In the genomic region with DNA sequence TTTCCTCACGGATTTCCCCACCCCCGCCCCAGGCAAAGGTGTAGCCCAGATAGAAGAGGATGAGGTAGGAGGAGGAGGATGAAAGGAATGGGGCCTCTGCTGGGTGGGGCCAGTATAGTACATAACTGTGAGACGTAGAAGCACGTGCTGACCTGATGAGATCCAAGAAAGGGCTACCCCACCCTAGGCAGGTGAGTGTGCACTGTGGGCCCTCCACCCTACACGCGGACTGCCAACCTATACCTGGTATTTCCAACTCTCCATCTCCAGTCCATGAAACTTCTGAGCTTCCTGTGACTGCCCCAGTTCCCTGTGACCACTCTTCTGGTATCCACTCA, we compare ENCODE assay signal across 8 mouse cellular contexts. TPM values are rescaled to one million over a fixed set of nuclear protein-coding genes. Genes with fewer than 3 reads are reported as not detected.
DNase-seq lines count a peak whose midpoint lies in the region; ATAC-seq lines count a peak whose summit lies in the region.

No protein-coding gene starts in this region.

- no peaks in the 10 kb centered on the region for H3K9me3 ChIP-seq in erythroblast, embryonic 14.5 days (ENCODE audit: control insufficient read depth, low read length)
- no peaks in the 10 kb centered on the region for H3K9me3 ChIP-seq in forebrain, embryonic 15.5 days
- H3K9me3 ChIP-seq in liver, embryonic 15.5 days (replicated peaks), result no peaks in the 10 kb centered on the region

- H3K36me3 ChIP-seq in erythroblast, embryonic 14.5 days (ENCODE audit: control insufficient read depth), result peaks cover 16% of the 10 kb centered on the region
- H3K36me3 ChIP-seq in forebrain, embryonic 15.5 days, result peaks cover 9% of the 10 kb centered on the region; the same call in 1 of the 2 replicates
- peaks cover 2% of the 10 kb centered on the region; the same call in 1 of the 2 replicates for H3K36me3 ChIP-seq in liver, embryonic 15.5 days (replicated peaks)

- no peak for DNase-seq in retina, embryonic 14.5 days (ENCODE audit: low spot score)
- no peak for DNase-seq in thymus, postnatal 10 days (ENCODE audit: low spot score in 2 of 2)

- H3K27me3 ChIP-seq in erythroblast, embryonic 14.5 days (ENCODE audit: control insufficient read depth), result peaks cover 39% of the 10 kb centered on the region
- peaks cover 5% of the 10 kb centered on the region; the same call in 1 of the 2 replicates for H3K27me3 ChIP-seq in forebrain, embryonic 15.5 days
- H3K27me3 ChIP-seq in liver, embryonic 15.5 days, result peaks cover 52% of the 10 kb centered on the region

- H3K4me3 ChIP-seq in erythroblast, embryonic 14.5 days (replicated peaks), result peak overlapping the region; percentile 61
- H3K4me3 ChIP-seq in forebrain, embryonic 15.5 days, result peak overlapping the region; percentile 59
- H3K4me3 ChIP-seq in liver, embryonic 15.5 days (replicated peaks), result peak overlapping the region; percentile 54

- peak overlapping the region; percentile 73 for H3K9ac ChIP-seq in forebrain, embryonic 15.5 days (replicated peaks)
- no peak overlapping the region for H3K9ac ChIP-seq in liver, embryonic 15.5 days

- H3K27ac ChIP-seq in forebrain, embryonic 15.5 days (replicated peaks), result peak overlapping the region; percentile 77
- no peak overlapping the region for H3K27ac ChIP-seq in liver, embryonic 15.5 days (replicated peaks)

- ATAC-seq in erythroblast, adult 5-6 weeks (replicated peaks; ENCODE audit: low FRiP score, poor library complexity, severe bottlenecking), result no peak
- ATAC-seq in CD4-positive, CD25-positive, alpha-beta regulatory T cell, adult 4 months, result peak; percentile 37
- ATAC-seq in forebrain, embryonic 15.5 days (replicated peaks), result peak; percentile 15; the same call in 1 of the 2 replicates
- no peak for ATAC-seq in liver, embryonic 15.5 days (ENCODE audit: insufficient read depth)
- no peak for ATAC-seq in monocyte, adult 5-6 weeks (replicated peaks; ENCODE audit: insufficient number of reproducible peaks, low FRiP score, low TSS enrichment, poor library complexity, severe bottlenecking)

- WGBS in forebrain, embryonic 15.5 days, result 17% methylated on average over 6 of the region's 6 CpGs
- WGBS in liver, embryonic 15.5 days (ENCODE audit: insufficient replicate concordance), result 8% methylated on average over 6 of the region's 6 CpGs

- H3K4me1 ChIP-seq in erythroblast, embryonic 14.5 days (ENCODE audit: control insufficient read depth), result peaks cover 43% of the 10 kb centered on the region
- H3K4me1 ChIP-seq in forebrain, embryonic 15.5 days, result peaks cover 29% of the 10 kb centered on the region
- peaks cover 29% of the 10 kb centered on the region for H3K4me1 ChIP-seq in liver, embryonic 15.5 days (replicated peaks)

- H3K4me2 ChIP-seq in forebrain, embryonic 15.5 days (replicated peaks), result peak overlapping the region; percentile 91
- peak overlapping the region; percentile 79 for H3K4me2 ChIP-seq in liver, embryonic 15.5 days

RNA-seq across cellular contexts. Expression of gene Rnf208, which starts 0.6 kb away (rescaled TPM):
- polyA plus RNA-seq in erythroblast, embryonic 14.5 days (2012), result 0.07 and 0.18 TPM in 2 replicates
- total RNA-seq in erythroblast, adult 5-6 weeks (2015; ENCODE audit: low replicate concordance), result not detected in 2 replicates
- not detected in 2 replicates for total RNA-seq in erythroblast, adult 5-6 weeks (2017; ENCODE audit: low replicate concordance)
- under 1 TPM; 0.38 to 0.57 TPM for polyA plus RNA-seq in CD4-positive, CD25-positive, alpha-beta regulatory T cell, adult 4 months (2017; shearing (Covaris generic))
- 79.1 and 80.4 TPM in 2 replicates for polyA plus RNA-seq in forebrain, embryonic 15.5 days (2015; fragmentation: Nextera tagmentation; extraction: Ambion mirVana)
- polyA plus RNA-seq in liver, embryonic 15.5 days (2015; fragmentation: Nextera tagmentation; extraction: Ambion mirVana), result 0.31 and 0.59 TPM in 2 replicates
- not detected in 3 replicates for total RNA-seq in monocyte, adult 5-6 weeks (2017)

RNA-seq across cellular contexts. Expression of gene Cysrt1, which starts 0.8 kb away (rescaled TPM):
- not detected in 2 replicates for polyA plus RNA-seq in erythroblast, embryonic 14.5 days (2012)
- not detected in 2 replicates for total RNA-seq in erythroblast, adult 5-6 weeks (2015; ENCODE audit: low replicate concordance)
- total RNA-seq in erythroblast, adult 5-6 weeks (2017; ENCODE audit: low replicate concordance), result not detected in 2 replicates
- polyA plus RNA-seq in CD4-positive, CD25-positive, alpha-beta regulatory T cell, adult 4 months (2017; shearing (Covaris generic)), result not detected
- 0.20 TPM in 1 of 2 replicates, not detected in the other for polyA plus RNA-seq in forebrain, embryonic 15.5 days (2015; fragmentation: Nextera tagmentation; extraction: Ambion mirVana)
- 0.14 TPM in 1 of 2 replicates, not detected in the other for polyA plus RNA-seq in liver, embryonic 15.5 days (2015; fragmentation: Nextera tagmentation; extraction: Ambion mirVana)
- total RNA-seq in monocyte, adult 5-6 weeks (2017), result not detected in 3 replicates

RNA-seq across cellular contexts. Expression of gene Rnf224, which starts 4.8 kb away (rescaled TPM):
- not detected in 2 replicates for polyA plus RNA-seq in erythroblast, embryonic 14.5 days (2012)
- not detected in 2 replicates for total RNA-seq in erythroblast, adult 5-6 weeks (2015; ENCODE audit: low replicate concordance)
- total RNA-seq in erythroblast, adult 5-6 weeks (2017; ENCODE audit: low replicate concordance), result not detected in 2 replicates
- polyA plus RNA-seq in CD4-positive, CD25-positive, alpha-beta regulatory T cell, adult 4 months (2017; shearing (Covaris generic)), result not detected
- not detected in 2 replicates for polyA plus RNA-seq in forebrain, embryonic 15.5 days (2015; fragmentation: Nextera tagmentation; extraction: Ambion mirVana)
- polyA plus RNA-seq in liver, embryonic 15.5 days (2015; fragmentation: Nextera tagmentation; extraction: Ambion mirVana), result not detected in 2 replicates
- not detected in 3 replicates for total RNA-seq in monocyte, adult 5-6 weeks (2017)

RNA-seq across cellular contexts. Expression of gene AL732309.1, which starts 5.3 kb away (rescaled TPM):
- polyA plus RNA-seq in erythroblast, embryonic 14.5 days (2012), result 0.06 and 0.18 TPM in 2 replicates
- total RNA-seq in erythroblast, adult 5-6 weeks (2015; ENCODE audit: low replicate concordance), result 2.1 and 3.3 TPM in 2 replicates
- total RNA-seq in erythroblast, adult 5-6 weeks (2017; ENCODE audit: low replicate concordance), result 1.6 TPM in 1 of 2 replicates, not detected in the other
- polyA plus RNA-seq in CD4-positive, CD25-positive, alpha-beta regulatory T cell, adult 4 months (2017; shearing (Covaris generic)), result 1 to 10 TPM; 5.9 to 7.1 TPM
- polyA plus RNA-seq in forebrain, embryonic 15.5 days (2015; fragmentation: Nextera tagmentation; extraction: Ambion mirVana), result 6.5 and 6.8 TPM in 2 replicates
- 1.7 and 1.9 TPM in 2 replicates for polyA plus RNA-seq in liver, embryonic 15.5 days (2015; fragmentation: Nextera tagmentation; extraction: Ambion mirVana)
- total RNA-seq in monocyte, adult 5-6 weeks (2017), result 4.5 to 4.9 TPM in 2 of 3 replicates, not detected in the other

RNA-seq across cellular contexts. Expression of gene Slc34a3, which starts 7.2 kb away (rescaled TPM):
- polyA plus RNA-seq in erythroblast, embryonic 14.5 days (2012), result not detected in 2 replicates
- total RNA-seq in erythroblast, adult 5-6 weeks (2015; ENCODE audit: low replicate concordance), result not detected in 2 replicates
- total RNA-seq in erythroblast, adult 5-6 weeks (2017; ENCODE audit: low replicate concordance), result not detected in 2 replicates
- not detected for polyA plus RNA-seq in CD4-positive, CD25-positive, alpha-beta regulatory T cell, adult 4 months (2017; shearing (Covaris generic))
- not detected in 2 replicates for polyA plus RNA-seq in forebrain, embryonic 15.5 days (2015; fragmentation: Nextera tagmentation; extraction: Ambion mirVana)
- not detected in 2 replicates for polyA plus RNA-seq in liver, embryonic 15.5 days (2015; fragmentation: Nextera tagmentation; extraction: Ambion mirVana)
- not detected in 3 replicates for total RNA-seq in monocyte, adult 5-6 weeks (2017)

Comparison
In these comparisons a context has a peak if more than half of its experiments do, and no peak if none do; other contexts are left out.
1. ATAC-seq: peak in CD4-positive, CD25-positive, alpha-beta regulatory T cell, adult 4 months (single experiment) and forebrain, embryonic 15.5 days (single experiment); none in erythroblast, adult 5-6 weeks (single experiment), liver, embryonic 15.5 days (single experiment) and monocyte, adult 5-6 weeks (single experiment).
2. RNA of gene Rnf208, which starts 0.6 kb away (polyA plus RNA-seq): 79.1 to 80.4 TPM in forebrain, embryonic 15.5 days; 0.38 to 0.57 TPM in CD4-positive, CD25-positive, alpha-beta regulatory T cell, adult 4 months, 0.31 to 0.59 TPM in liver, embryonic 15.5 days and 0.07 to 0.18 TPM in erythroblast, embryonic 14.5 days; every median in the first group is over 10 times any median in the second.
3. Peak in every context shown above with its lines, with median percentiles within 50 percentile points of each other: H3K4me3 ChIP-seq.